Mouse (Mus musculus) adrenal gland, adult 8-10 months (tissue): ENCODE data around the gene Irf7. TPM values are rescaled to one million over a fixed set of nuclear protein-coding genes. Genes with fewer than 3 reads are reported as not detected.

Experiments
- DNase-seq: peaks from one replicate; pipeline ENCODE4 v3.0.0; 2022
- microRNA-seq, 2 experiments: library from miRNA; unstranded; fragments of <30 nt; microRNA quantifications; one replicate each; pipeline ENCODE4 v1.2.0; 2022
- total RNA-seq, 4 experiments: library from RNA; stranded (reverse); gene quantifications; 2 replicates each; pipeline ENCODE4 v1.2.4; 2022

The Irf7 gene
- total RNA-seq, 4 experiments from 2014 or later, result 7.0 to 10.7 (median 9.4) TPM

- no peak for DNase-seq
Observed at GRCm38 (mm10) chr7:141219558-141220099, 46.7 kb downstream of the Irf7 start.

GRCm38 (mm10) chr7:141218557-141219133 is 47.6 kb downstream of the Irf7 start:
- DNase-seq, result no peak

- DNase-seq, result no peak
Observed at GRCm38 (mm10) chr7:141218141-141218540, 48.1 kb downstream of the Irf7 start.

- DNase-seq, result no peak
Observed at GRCm38 (mm10) chr7:141217343-141218013, 48.8 kb downstream of the Irf7 start.

GRCm38 (mm10) chr7:141216894-141217293 is 49.4 kb downstream of the Irf7 start:
- no peak for DNase-seq

GRCm38 (mm10) chr7:141215880-141216733 is 50.2 kb downstream of the Irf7 start:
- peak; percentile 49 for DNase-seq

GRCm38 (mm10) chr7:141215101-141215879 is 51.0 kb downstream of the Irf7 start, which contains the start of gene Rassf7:
Rassf7 (plus strand) TSS chr7:141215860.
- DNase-seq, result peak; percentile 91

- no peak for DNase-seq
Observed at GRCm38 (mm10) chr7:141214310-141214709, 52.0 kb downstream of the Irf7 start.

GRCm38 (mm10) chr7:141213605-141214235 is 52.6 kb downstream of the Irf7 start, which contains the start of gene Lmntd2:
Lmntd2 (minus strand) TSS chr7:141214080.
- no peak for DNase-seq

GRCm38 (mm10) chr7:141213133-141213532 is 53.1 kb downstream of the Irf7 start:
- no peak for DNase-seq

Small RNA genes lying within 50 kb of the gene (microRNA-seq; reads per million reads assigned to microRNA genes)
- gene Mir210, result 158 to 285 reads per million in 2 experiments

Other genes starting within 250 kb of the Irf7 start
- gene Ifitm6, start 248.6 kb downstream of the Irf7 start, total RNA-seq, result 1 to 10 TPM in 2 of 4 experiments, under 1 TPM in 1, not detected in 1; 0.81 to 1.5 (median 1.2) TPM
- gene Gm17387, start 237.3 kb downstream of the Irf7 start, total RNA-seq, result not detected
- 1 to 10 TPM; 2.0 to 6.1 (median 2.7) TPM for gene B4galnt4, start 205.4 kb downstream of the Irf7 start, total RNA-seq
- gene Pkp3, start 188.3 kb downstream of the Irf7 start, total RNA-seq, result 1 to 10 TPM; 1.6 to 3.1 (median 2.1) TPM
- gene Sigirr, start 165.9 kb downstream of the Irf7 start, total RNA-seq, result 1 to 10 TPM; 4.2 to 5.8 (median 4.8) TPM
- under 1 TPM in 1 of 4 experiments, not detected in 3; 0.21 TPM for gene Ano9, start 148.7 kb downstream of the Irf7 start, total RNA-seq
- 10 to 100 TPM; 36.4 to 46.7 (median 43.0) TPM for gene Ptdss2, start 144.1 kb downstream of the Irf7 start, total RNA-seq
- 100 to 1,000 TPM; 339 to 382 (median 360) TPM for gene Rnh1, start 93.6 kb downstream of the Irf7 start, total RNA-seq
- 100 to 1,000 TPM in 1 of 4 experiments, 10 to 100 TPM in 3; 80.0 to 105 (median 92.6) TPM for gene Hras, start 72.5 kb downstream of the Irf7 start, total RNA-seq
- 10 to 100 TPM in 1 of 4 experiments, 1 to 10 TPM in 3; 6.6 to 12.1 (median 8.4) TPM for gene Lrrc56, start 72.3 kb downstream of the Irf7 start, total RNA-seq
- gene Lmntd2, start 52.4 kb downstream of the Irf7 start, total RNA-seq, result under 1 TPM; 0.12 to 0.94 (median 0.66) TPM
- 1 to 10 TPM; 5.6 to 7.7 (median 6.3) TPM for gene Rassf7, start 50.6 kb downstream of the Irf7 start, total RNA-seq
- gene Phrf1, start 37.7 kb downstream of the Irf7 start, total RNA-seq, result 10 to 100 TPM; 79.8 to 92.9 (median 84.3) TPM
- 1 to 10 TPM; 2.3 to 5.5 (median 3.2) TPM for gene Cdhr5, start 10.3 kb upstream of the Irf7 start, total RNA-seq
- under 1 TPM in 1 of 4 experiments, not detected in 3; 0.67 TPM for gene Sct, start 12.7 kb upstream of the Irf7 start, total RNA-seq
- 1 to 10 TPM in 1 of 4 experiments, under 1 TPM in 1, not detected in 2; 0.40 to 1.3 TPM for gene Drd4, start 25.5 kb upstream of the Irf7 start, total RNA-seq
- 10 to 100 TPM; 27.1 to 47.4 (median 36.7) TPM for gene Deaf1, start 61.2 kb upstream of the Irf7 start, total RNA-seq
- 10 to 100 TPM; 31.4 to 46.6 (median 34.8) TPM for gene Tmem80, start 61.3 kb upstream of the Irf7 start, total RNA-seq
- 1 to 10 TPM; 2.0 to 2.9 (median 2.3) TPM for gene Eps8l2, start 72.4 kb upstream of the Irf7 start, total RNA-seq
- gene Taldo1, start 125.7 kb upstream of the Irf7 start, total RNA-seq, result 100 to 1,000 TPM; 429 to 671 (median 576) TPM
- gene Gatd1, start 147.7 kb upstream of the Irf7 start, total RNA-seq, result 10 to 100 TPM; 38.9 to 52.2 (median 47.6) TPM
- 1 to 10 TPM; 1.5 to 2.6 (median 2.1) TPM for gene Cend1, start 163.0 kb upstream of the Irf7 start, total RNA-seq
- 100 to 1,000 TPM in 3 of 4 experiments, 10 to 100 TPM in 1; 86.7 to 109 (median 104) TPM for gene Slc25a22, start 171.4 kb upstream of the Irf7 start, total RNA-seq
- 1 to 10 TPM; 1.0 to 2.3 (median 1.4) TPM for gene Pidd1, start 177.5 kb upstream of the Irf7 start, total RNA-seq
- gene Rplp2, start 180.9 kb upstream of the Irf7 start, total RNA-seq, result 1,000 to 10,000 TPM in 3 of 4 experiments, 100 to 1,000 TPM in 1; 998 to 1,129 (median 1,024) TPM
- gene Pnpla2, start 188.7 kb upstream of the Irf7 start, total RNA-seq, result 100 to 1,000 TPM; 256 to 532 (median 452) TPM
- gene Cracr2b, start 194.6 kb upstream of the Irf7 start, total RNA-seq, result 10 to 100 TPM; 11.7 to 21.1 (median 18.7) TPM
- 100 to 1,000 TPM; 323 to 455 (median 409) TPM for gene Cd151, start 200.9 kb upstream of the Irf7 start, total RNA-seq
- gene Polr2l, start 208.7 kb upstream of the Irf7 start, total RNA-seq, result 100 to 1,000 TPM in 3 of 4 experiments, 10 to 100 TPM in 1; 99.4 to 147 (median 129) TPM
- gene Tspan4, start 208.8 kb upstream of the Irf7 start, total RNA-seq, result 100 to 1,000 TPM in 2 of 4 experiments, 10 to 100 TPM in 2; 89.1 to 191 (median 124) TPM